Mouse (Mus musculus) forebrain, embryonic 14.5 days (tissue): ENCODE results near the gene Adam8. TPM values are rescaled to one million over a fixed set of nuclear protein-coding genes. Genes with fewer than 3 reads are reported as not detected.

ENCODE experiments used
- ATAC-seq: fragments of 200-750 bp; cut with Nextera tagmentation; 2 replicates; pipeline ENCODE4 v1.8.0; 2017; ENCODE audit warnings: mild to moderate bottlenecking, moderate library complexity
- DNase-seq: peaks from one replicate; pipeline ENCODE4 v3.0.0-alpha.2; 2015; ENCODE audit warnings: low spot score
- H3K27ac ChIP-seq: fragments of 300-500 bp; sonication (generic); 2 replicates; pipeline ENCODE4 v1.5.1; 2014; ENCODE audit warnings: low read depth, mild to moderate bottlenecking, control low read depth, low read length, moderate library complexity
- H3K27me3 ChIP-seq: fragments of 300-500 bp; sonication (generic); replicated peaks from 2 replicates; pipeline ENCODE4 v1.6.1; 2014; ENCODE audit warnings: low read length, control low read depth, mixed read lengths; ENCODE audit not compliant: control insufficient read depth, insufficient read depth
- H3K36me3 ChIP-seq: fragments of 300-500 bp; sonication (generic); 2 replicates; pipeline ENCODE4 v1.6.1; 2014; ENCODE audit warnings: low read length, control low read depth; ENCODE audit not compliant: control insufficient read depth, insufficient read depth
- H3K4me1 ChIP-seq: fragments of 300-500 bp; sonication (generic); 2 replicates; pipeline ENCODE4 v1.6.1; 2014; ENCODE audit warnings: antibody characterized with exemption, low read length, control low read depth; ENCODE audit not compliant: control insufficient read depth, insufficient read depth
- H3K4me2 ChIP-seq: fragments of 300-500 bp; sonication (generic); 2 replicates; pipeline ENCODE4 v1.6.1; 2014; ENCODE audit warnings: mild to moderate bottlenecking, control low read depth, low read length
- H3K4me3 ChIP-seq: fragments of 300-500 bp; sonication (generic); 2 replicates; pipeline ENCODE4 v1.5.1; 2014; ENCODE audit warnings: low read depth, low read length, control low read depth
- H3K9ac ChIP-seq: fragments of 300-500 bp; sonication (generic); 2 replicates; pipeline ENCODE4 v1.6.1; 2014; ENCODE audit warnings: mild to moderate bottlenecking, low read length, control low read depth, moderate library complexity
- H3K9me3 ChIP-seq: fragments of 300-500 bp; sonication (generic); replicated peaks from 2 replicates; pipeline ENCODE4 v1.6.1; 2016; ENCODE audit warnings: low read length, control low read depth, mixed read lengths; ENCODE audit not compliant: control insufficient read depth
- WGBS: fragments of 180-500 bp; shearing (Covaris S2); extraction: QIAGEN DNeasy Blood & Tissue Kit; methylation state at CpG from one replicate; pipeline ENCODE4 v1.1.7; 2014; 5-methylcytosine and 5-hydroxymethylcytosine counted together
- polyA plus RNA-seq: library from polyadenylated mRNA; unstranded; fragments of >200 nt; fragmentation: Nextera tagmentation; extraction: Ambion mirVana; gene quantifications from 2 replicates; pipeline ENCODE4 v1.2.1, GENCODE M21; 2014

The Adam8 gene
- polyA plus RNA-seq, 1 experiment from 2014 or later, result 1.3 TPM

- Histone ChIP-seq H3K4me3 (no peak overlapping the region), H3K27me3 (no peaks in the 10 kb centered on the region), H3K4me2 (no peak overlapping the region), H3K9me3 (no peaks in the 10 kb centered on the region), H3K36me3 (peaks cover 62% of the 10 kb centered on the region), H3K4me1 (no peaks in the 10 kb centered on the region), H3K9ac (no peak overlapping the region), H3K27ac (no peak overlapping the region)
- ATAC-seq (no peak), DNase-seq (no peak)
- WGBS, result 94% methylated on average over 9 of the region's 9 CpGs
Observed at GRCm38 (mm10) chr7:140006861-140007611, 14.7 kb upstream of the Adam8 start.

- H3K36me3 ChIP-seq, result peaks cover 73% of the 10 kb centered on the region
Observed at GRCm38 (mm10) chr7:140004666-140005065, 12.3 kb upstream of the Adam8 start.

GRCm38 (mm10) chr7:140001086-140001740 lies 8.9 kb upstream of the Adam8 start:
- DNase-seq (no peak), ATAC-seq (no peak)
- H3K9ac ChIP-seq, result no peak overlapping the region
- H3K36me3 ChIP-seq, result peaks cover 91% of the 10 kb centered on the region
- no peaks in the 10 kb centered on the region for H3K9me3 ChIP-seq
- no peak overlapping the region for H3K4me3 ChIP-seq
- no peak overlapping the region for H3K4me2 ChIP-seq
- H3K27me3 ChIP-seq, result no peaks in the 10 kb centered on the region
- WGBS, result 49% methylated on average over 12 of the region's 12 CpGs
- H3K27ac ChIP-seq, result no peak overlapping the region
- no peaks in the 10 kb centered on the region for H3K4me1 ChIP-seq

More at GRCm38 (mm10) chr7:140004666-140005065, 12.3 kb upstream of the Adam8 start:
- DNase-seq (no peak), ATAC-seq (no peak)
- no peaks in the 10 kb centered on the region for H3K27me3 ChIP-seq
- WGBS, result 93% methylated on average over 8 of the region's 8 CpGs
- no peak overlapping the region for H3K27ac ChIP-seq
- H3K9ac ChIP-seq, result no peak overlapping the region
- no peaks in the 10 kb centered on the region for H3K4me1 ChIP-seq
- no peaks in the 10 kb centered on the region for H3K9me3 ChIP-seq
- H3K4me2 ChIP-seq, result no peak overlapping the region
- H3K4me3 ChIP-seq, result no peak overlapping the region

GRCm38 (mm10) chr7:139998691-139999350 lies 6.5 kb upstream of the Adam8 start:
- ATAC-seq (no peak), DNase-seq (no peak)
- Histone ChIP-seq H3K4me1 (no peaks in the 10 kb centered on the region), H3K9me3 (no peaks in the 10 kb centered on the region), H3K27ac (no peak overlapping the region), H3K27me3 (no peaks in the 10 kb centered on the region), H3K9ac (no peak overlapping the region), H3K36me3 (peaks cover 81% of the 10 kb centered on the region), H3K4me2 (no peak overlapping the region), H3K4me3 (no peak overlapping the region)
- 95% methylated on average over 13 of the region's 13 CpGs for WGBS

GRCm38 (mm10) chr7:139994676-139995075 lies 2.3 kb upstream of the Adam8 start:
- Histone ChIP-seq H3K4me1 (no peaks in the 10 kb centered on the region), H3K27ac (no peak overlapping the region), H3K36me3 (peaks cover 49% of the 10 kb centered on the region), H3K4me3 (no peak overlapping the region), H3K4me2 (no peak overlapping the region), H3K9me3 (no peaks in the 10 kb centered on the region), H3K9ac (no peak overlapping the region), H3K27me3 (no peaks in the 10 kb centered on the region)
- 16% methylated on average over 3 of the region's 3 CpGs for WGBS
- ATAC-seq, result peak; percentile 66; the same call in 1 of the 2 replicates
- DNase-seq, result peak; percentile 82

DNA sequence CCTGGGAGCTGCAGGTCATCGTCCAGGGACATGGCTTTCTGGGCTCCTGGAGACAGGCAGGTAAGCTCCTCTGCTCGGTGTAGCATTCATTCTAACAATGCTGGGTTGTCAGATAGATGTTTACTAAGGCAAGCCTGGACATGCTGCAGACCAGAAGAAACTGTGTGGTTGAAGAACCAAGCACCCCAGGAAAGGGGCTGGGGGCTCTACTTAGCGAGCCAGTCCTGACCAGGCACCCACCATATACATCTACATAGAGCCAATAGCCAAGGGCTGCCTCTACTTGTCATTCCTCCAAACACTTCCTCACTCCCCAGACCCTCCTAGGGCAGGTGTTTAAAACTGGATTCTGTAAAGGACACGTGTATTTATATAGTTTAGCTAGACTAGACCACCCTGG lies 1.8 kb upstream of the Adam8 start:
- ATAC-seq (no peak), DNase-seq (no peak)
- Histone ChIP-seq H3K27me3 (no peaks in the 10 kb centered on the region), H3K36me3 (peaks cover 44% of the 10 kb centered on the region), H3K9ac (no peak overlapping the region), H3K4me3 (no peak overlapping the region), H3K9me3 (no peaks in the 10 kb centered on the region), H3K4me2 (no peak overlapping the region), H3K4me1 (no peaks in the 10 kb centered on the region), H3K27ac (no peak overlapping the region)
- WGBS, result 79% methylated on average over 4 of the region's 4 CpGs

- Histone ChIP-seq H3K9ac (no peak overlapping the region), H3K4me3 (no peak overlapping the region), H3K4me2 (no peak overlapping the region), H3K9me3 (no peaks in the 10 kb centered on the region), H3K27ac (no peak overlapping the region), H3K36me3 (peaks cover 37% of the 10 kb centered on the region), H3K4me1 (no peaks in the 10 kb centered on the region), H3K27me3 (no peaks in the 10 kb centered on the region)
- no peak for ATAC-seq
- no peak for DNase-seq
- WGBS, result 94% methylated on average over 6 of the region's 6 CpGs
Observed at GRCm38 (mm10) chr7:139993532-139993931, 1.2 kb upstream of the Adam8 start.

DNA sequence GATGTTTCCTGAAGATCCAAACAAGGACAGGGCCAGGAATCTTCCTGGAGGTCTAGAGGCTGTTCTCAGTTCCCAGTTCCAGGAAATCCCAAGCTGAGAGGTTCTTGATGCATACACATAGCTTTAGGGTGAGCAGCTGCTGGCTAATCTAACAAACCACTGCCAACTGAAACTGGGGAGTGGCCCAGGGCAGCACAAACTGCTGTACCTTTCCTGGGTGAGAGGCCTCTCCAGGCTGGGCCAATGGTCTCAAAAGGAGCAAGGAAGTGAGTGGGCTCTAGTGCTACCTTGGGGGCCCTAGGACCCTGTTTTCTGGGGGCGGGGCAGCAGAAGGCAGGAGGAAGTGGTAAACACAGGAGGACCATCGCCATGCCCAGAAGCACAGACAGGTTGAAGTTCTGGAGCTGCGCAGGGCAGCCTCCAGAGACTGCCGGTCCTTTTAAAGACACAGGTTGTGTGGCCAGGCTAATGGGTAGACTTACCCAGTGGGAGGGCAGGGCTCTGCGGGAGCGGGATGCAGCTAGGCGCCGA lies 1.4 kb downstream of the Adam8 start:
- 57% methylated on average over 8 of the region's 8 CpGs for WGBS
- ATAC-seq (no peak), DNase-seq (no peak)
- Histone ChIP-seq H3K4me3 (no peak overlapping the region), H3K9ac (no peak overlapping the region), H3K4me1 (no peaks in the 10 kb centered on the region), H3K27ac (no peak overlapping the region), H3K27me3 (no peaks in the 10 kb centered on the region), H3K4me2 (no peak overlapping the region), H3K36me3 (peaks cover 21% of the 10 kb centered on the region), H3K9me3 (no peaks in the 10 kb centered on the region)
